Mouse (Mus musculus) layer of hippocampus, adult 11-12 months (tissue): ENCODE results near the gene Tnnt2.

Experiments used
- DNase-seq: peaks from one replicate; pipeline ENCODE4 v3.0.0; 2022; ENCODE audit warnings: low spot score

Gene Tnnt2

GRCm38 (mm10) chr1:135899991-135900515, 63.9 kb downstream of the Tnnt2 start:
- DNase-seq: no peak
